Mouse (Mus musculus) stomach, postnatal 0 days (tissue): ENCODE data around the gene Syne4.

Source experiments
- CTCF ChIP-seq: IDR thresholded peaks from 2 replicates; pipeline ENCODE4 v1.5.1; 2016; ENCODE audit warnings: antibody characterized with exemption, low read depth, mild to moderate bottlenecking, moderate library complexity
- EP300 ChIP-seq: optimal IDR thresholded peaks from 2 replicates; pipeline ENCODE3; 2016; ENCODE audit warnings: antibody characterized with exemption

- TF ChIP-seq CTCF (peak; percentile 65), EP300 (no peak)
Measured at GRCm38 (mm10) chr7:30306083-30306779, 8.4 kb upstream of the Syne4 start.
